ENCODE assay signal across 8 mouse cellular contexts in genomic region chr13:74208317-74208985, GRCm38 (mm10). TPM values are rescaled to one million over a fixed set of nuclear protein-coding genes. Genes with fewer than 3 reads are reported as not detected.
A peak's percentile ranks its signal among the peaks of the same experiment; 100 is the strongest.
DNase-seq lines count a peak whose midpoint lies in the region; ATAC-seq and TF ChIP-seq lines count a peak whose summit lies in the region.

TSS of gene Exoc3 (minus strand) at chr13:74208732.

- H3K27me3 ChIP-seq in megakaryocyte, embryonic 14.5 days (replicated peaks): peaks cover 5% of the 10 kb centered on the region

- peaks cover 2% of the 10 kb centered on the region; the same call in 1 of the 2 replicates for H3K4me1 ChIP-seq in cortical plate, adult 2 months (ENCODE audit: control insufficient read depth, insufficient read depth, low read length)
- H3K4me1 ChIP-seq in megakaryocyte, embryonic 14.5 days: peaks cover 32% of the 10 kb centered on the region

- H3K4me3 ChIP-seq in cortical plate, adult 2 months (ENCODE audit: insufficient read depth, low read length): peak within 1 kb of the TSS; percentile 58
- H3K4me3 ChIP-seq in megakaryocyte, embryonic 14.5 days (replicated peaks): peak within 1 kb of the TSS; percentile 99

- TF ChIP-seq CTCF in cortical plate, adult 2 months (IDR thresholded peaks at IDR 0.05; ENCODE audit: extremely low read depth, insufficient read depth, low read length): no peak

- peak within 1 kb of the TSS; percentile 83 for H3K27ac ChIP-seq in cortical plate, adult 2 months (ENCODE audit: insufficient read depth, low read length)

- TF ChIP-seq POLR2A in cortical plate, adult 2 months (IDR thresholded peaks at IDR 0.05; ENCODE audit: extremely low read depth, insufficient read depth, low read length): peak; percentile 93

- H3K9me3 ChIP-seq in megakaryocyte, embryonic 14.5 days: no peaks in the 10 kb centered on the region

- H3K36me3 ChIP-seq in megakaryocyte, embryonic 14.5 days (replicated peaks; ENCODE audit: low read length): peaks cover 32% of the 10 kb centered on the region

- ATAC-seq in activated CD4-positive, CD25-positive, alpha-beta regulatory T cell, adult 4 months: peak; percentile 97

- DNase-seq in gastrocnemius, adult 8-10 months (ENCODE audit: low spot score in 2 of 2): peak; percentile 73 to 83
- DNase-seq in hindlimb bud, embryonic 11.5 days (ENCODE audit: extremely low spot score, low read depth, low spot score): peak; percentile 49
- peak; percentile 82 to 86 for DNase-seq in left cerebral cortex, adult 8-10 months (ENCODE audit: low spot score in 2 of 2)
- peak; percentile 95 for DNase-seq in right cerebral cortex, postnatal 10 days (ENCODE audit: low spot score in 2 of 2)
- DNase-seq in urinary bladder, postnatal 25 days (ENCODE audit: low spot score): peak; percentile 87

RNA-seq across cellular contexts. Expression of gene Exoc3, which starts in this region (rescaled TPM):
- polyA plus RNA-seq in activated CD4-positive, CD25-positive, alpha-beta regulatory T cell, adult 4 months (2017; shearing (Covaris generic)): 10 to 100 TPM; 77.3 to 85.7 TPM
- polyA plus RNA-seq in cortical plate, adult 2 months (2012; rRNA removed): 49.8 and 53.6 TPM in 2 replicates
- total RNA-seq in gastrocnemius, adult 8-10 months (2022): 10 to 100 TPM; 27.8 to 36.4 (median 35.1) TPM
- 10 to 100 TPM; 76.1 to 77.0 (median 76.6) TPM for total RNA-seq in left cerebral cortex, adult 8-10 months (2022)
- 18.1 TPM in 1 of 2 replicates, not detected in the other for polyA plus RNA-seq in megakaryocyte, embryonic 14.5 days (2012; ENCODE audit: insufficient read depth, low replicate concordance)

Comparison
In these comparisons a context has a peak if more than half of its experiments do, and no peak if none do; other contexts are left out.
1. Peak in every context shown above with its lines: DNase-seq, ATAC-seq, H3K4me3 ChIP-seq and H3K27ac ChIP-seq.